Comparison of ENCODE assay signal across 14 mouse cellular contexts in genomic region chr4:33943936-33944335, GRCm38 (mm10).
"Had no signal": no experiment of that assay in that cellular context is flagged by ENCODE, and none has a peak within 500 bp of the region (broad histone marks: within the 10 kb centered on the region; RNA-seq: fewer than 3 reads in every experiment).

No protein-coding gene starts in this region.

- DNase-seq: gastrocnemius, adult 2 months; gastrocnemius, postnatal 10 days; gastrocnemius, postnatal 25 days; heart, adult 2 months; heart, postnatal 10 days; heart, postnatal 4 days; kidney, adult 18-20 months; kidney, adult 8-10 months; kidney, postnatal 10 days; kidney, postnatal 25 days; kidney, postnatal 4 days; liver; liver, embryonic 13.5 days; liver, postnatal 0 days had no signal
